Mouse (Mus musculus): Measurements from ENCODE around the gene AC129217.1. TPM values are rescaled to one million over a fixed set of nuclear protein-coding genes. Genes with fewer than 3 reads are reported as not detected.

The AC129217.1 gene
- not detected in 2 replicates for polyA plus RNA-seq (2021; fragmentation: Nextera tagmentation)
- long read RNA-seq, experiment 1 = 0 reads
- long read RNA-seq, experiment 2, partial matches to known transcripts = 1 of 1 reads
- long read RNA-seq, experiment 2, other reads (novel, unspliced or antisense) = 0 of 1 reads

DNA sequence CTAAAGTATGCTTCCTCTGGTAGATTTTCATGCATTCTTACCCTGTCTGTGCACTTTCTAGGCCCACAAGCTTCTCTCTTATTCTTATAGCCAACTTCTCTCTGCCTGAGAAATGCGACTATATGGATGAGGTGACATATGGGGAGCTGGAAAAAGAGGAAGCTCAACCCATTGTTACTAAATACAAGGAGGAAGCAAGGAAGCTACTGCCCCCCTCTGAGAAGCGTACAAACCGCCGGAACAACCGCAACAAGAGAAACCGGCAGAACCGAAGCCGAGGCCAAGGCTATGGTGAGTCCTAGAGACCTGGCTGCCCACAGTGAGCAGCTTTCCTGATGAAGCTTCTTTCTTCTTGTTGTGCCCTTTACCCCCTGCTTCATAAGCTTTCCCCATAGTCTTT lies at the start of gene AC129217.1:
AC129217.1 (plus strand) TSS at position 114 of the 400 bp plus-strand sequence.

GRCm38 (mm10) chr19:8786008-8786781 lies 43.4 kb upstream of the AC129217.1 start, which contains the start of gene Taf6l:
Taf6l (minus strand) TSS chr19:8786417.

DNA sequence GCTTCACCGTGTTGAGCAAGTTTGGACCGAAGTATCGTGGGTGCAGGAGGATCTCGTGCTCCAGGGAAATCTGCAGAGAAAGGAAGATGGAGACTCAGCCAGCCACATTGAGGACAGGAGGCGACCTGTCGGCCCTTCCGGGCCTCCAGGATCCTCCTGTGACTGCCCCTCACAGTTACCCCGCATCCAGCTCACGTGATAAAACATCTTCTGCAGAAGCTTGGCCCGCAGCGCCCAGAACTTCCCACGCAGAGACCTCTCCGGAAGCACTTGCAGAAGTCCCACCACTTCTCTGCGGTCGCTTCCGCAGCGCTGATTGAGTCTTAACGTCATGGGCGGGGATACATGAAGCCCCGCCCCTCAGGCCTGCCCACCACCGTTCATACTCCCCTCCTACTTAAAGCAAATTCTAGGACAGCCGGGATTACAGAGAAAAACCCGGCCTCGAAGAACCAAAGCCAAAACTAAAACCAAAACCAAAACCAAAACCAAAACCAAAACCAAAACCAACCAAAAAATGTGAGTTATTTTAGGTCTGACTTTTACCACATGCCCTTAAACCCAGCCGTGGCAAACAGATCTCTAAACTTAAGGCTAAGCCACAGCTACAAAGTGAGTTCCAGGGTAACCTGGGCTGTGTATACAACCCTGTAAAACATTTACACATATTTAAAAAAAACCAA lies 31.2 kb upstream of the AC129217.1 start, which contains the start of gene Polr2g:
Polr2g (minus strand) TSS at position 314 of the 683 bp plus-strand sequence.

DNA sequence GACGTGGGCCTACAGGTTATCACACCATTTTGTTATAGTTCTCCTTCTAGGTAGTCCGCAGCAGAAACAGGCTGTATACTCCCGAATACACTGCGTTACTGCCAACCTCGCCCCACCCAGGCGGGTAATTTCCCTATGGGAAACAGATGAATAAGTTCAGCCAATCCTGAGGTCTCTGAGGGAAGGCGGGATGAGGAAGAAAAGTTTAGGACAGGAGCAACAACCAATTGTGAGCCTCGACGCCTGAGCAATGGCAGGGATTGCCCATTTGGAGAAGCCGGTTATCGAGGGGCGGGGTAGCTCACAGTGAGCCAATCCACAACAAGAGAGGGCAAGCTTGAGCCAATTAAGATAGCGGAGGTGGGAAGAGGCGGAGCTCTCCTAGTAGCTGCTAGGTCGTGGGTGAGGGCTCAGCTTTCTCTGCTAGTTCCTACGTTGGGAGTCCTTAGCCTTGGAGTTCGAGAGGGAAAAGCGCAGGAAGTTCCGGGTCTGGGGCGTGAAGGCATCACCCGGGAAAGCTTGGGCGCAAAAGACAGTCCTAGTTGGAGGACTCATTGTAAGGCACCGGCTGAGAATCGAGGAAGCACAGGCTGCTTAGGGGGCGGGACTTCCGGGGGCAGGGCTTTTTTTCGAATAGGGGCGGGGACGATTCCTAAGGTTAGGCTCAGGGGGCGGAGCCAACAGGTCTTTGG lies 27.3 kb upstream of the AC129217.1 start, which contains the start of gene Zbtb3:
Zbtb3 (plus strand) TSS at position 426 of the 692 bp plus-strand sequence.

DNA sequence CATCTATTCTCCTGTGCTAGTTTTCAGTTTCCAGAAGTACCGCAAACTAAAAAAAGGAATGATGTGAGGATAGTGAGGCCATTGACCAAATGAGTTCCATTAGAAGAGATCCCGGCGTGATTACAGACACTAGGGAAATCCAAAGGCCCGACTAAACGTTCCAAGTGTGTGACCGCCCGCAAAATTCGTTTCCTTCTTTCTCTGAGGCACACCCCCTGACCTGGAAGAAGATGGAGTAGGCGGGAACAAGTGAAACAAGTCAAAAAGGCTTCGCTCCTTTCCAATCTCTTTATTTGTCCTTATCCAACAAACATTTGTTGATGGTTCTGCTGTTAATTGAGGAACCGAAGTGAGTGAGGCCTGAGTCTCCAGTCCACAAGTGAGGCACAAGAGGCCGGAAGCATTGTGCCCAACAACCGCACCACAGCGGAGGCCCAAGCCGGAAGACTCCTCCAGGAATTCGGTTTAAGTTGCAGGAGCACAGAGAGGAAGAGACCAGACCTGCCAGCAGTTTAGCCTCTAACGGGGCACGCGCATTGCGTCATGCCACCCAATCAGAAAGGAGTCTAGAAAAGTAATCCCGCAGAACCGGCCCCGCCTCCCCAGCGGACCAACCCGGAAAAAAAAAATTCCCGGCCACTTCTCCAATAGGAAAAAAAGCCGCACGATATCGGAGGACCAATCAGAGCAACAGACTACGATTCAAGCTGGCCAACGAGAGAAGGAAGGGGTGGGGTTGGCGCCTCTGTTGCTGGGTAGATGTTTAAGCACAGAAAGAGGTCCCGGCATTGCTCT lies 10.6 kb upstream of the AC129217.1 start, which contains the start of gene Ttc9c:
Ttc9c (minus strand) TSS at position 533 of the 795 bp plus-strand sequence.

DNA sequence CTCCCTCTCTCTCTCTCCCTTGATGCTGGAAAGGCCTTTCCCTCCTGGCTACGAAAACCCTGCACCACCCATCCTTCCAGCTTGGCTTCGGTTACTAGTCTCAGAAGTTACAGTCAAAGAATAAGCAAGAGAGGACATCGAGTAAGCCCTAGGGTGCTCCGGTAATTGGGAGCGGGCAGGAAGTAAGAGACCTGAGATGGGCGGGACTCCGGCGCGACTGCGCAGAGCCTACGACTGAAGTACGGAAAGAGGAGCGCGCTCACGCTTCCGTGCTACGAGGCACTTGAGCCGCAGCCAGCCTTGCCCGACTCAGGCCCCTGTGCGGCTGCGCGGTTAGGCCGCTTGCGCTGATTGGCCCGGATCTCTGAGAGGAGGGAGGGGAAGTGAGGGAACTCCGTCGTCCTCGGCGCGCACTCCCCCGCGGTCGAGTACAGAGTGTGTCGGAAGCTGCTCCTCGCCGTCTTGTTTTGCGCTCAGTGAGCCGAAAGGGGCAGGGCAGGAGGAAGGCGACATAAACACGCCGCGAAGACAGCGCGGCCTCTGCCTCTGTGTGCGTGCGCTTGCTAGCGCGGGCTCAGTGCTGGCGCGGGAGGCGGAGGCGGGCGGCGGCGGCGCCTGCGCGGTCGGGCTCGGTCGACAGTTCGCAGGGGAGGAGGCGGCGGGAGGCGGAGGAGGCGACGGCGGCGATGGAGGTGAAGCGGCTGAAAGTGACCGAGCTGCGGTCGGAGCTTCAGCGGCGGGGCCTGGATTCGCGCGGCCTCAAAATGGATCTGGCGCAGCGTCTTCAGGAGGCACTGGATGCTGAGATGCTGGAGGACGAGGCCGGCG lies 9.8 kb upstream of the AC129217.1 start, which contains the start of gene Hnrnpul2:
Hnrnpul2 (plus strand) TSS at position 415 of the 828 bp plus-strand sequence.

DNA sequence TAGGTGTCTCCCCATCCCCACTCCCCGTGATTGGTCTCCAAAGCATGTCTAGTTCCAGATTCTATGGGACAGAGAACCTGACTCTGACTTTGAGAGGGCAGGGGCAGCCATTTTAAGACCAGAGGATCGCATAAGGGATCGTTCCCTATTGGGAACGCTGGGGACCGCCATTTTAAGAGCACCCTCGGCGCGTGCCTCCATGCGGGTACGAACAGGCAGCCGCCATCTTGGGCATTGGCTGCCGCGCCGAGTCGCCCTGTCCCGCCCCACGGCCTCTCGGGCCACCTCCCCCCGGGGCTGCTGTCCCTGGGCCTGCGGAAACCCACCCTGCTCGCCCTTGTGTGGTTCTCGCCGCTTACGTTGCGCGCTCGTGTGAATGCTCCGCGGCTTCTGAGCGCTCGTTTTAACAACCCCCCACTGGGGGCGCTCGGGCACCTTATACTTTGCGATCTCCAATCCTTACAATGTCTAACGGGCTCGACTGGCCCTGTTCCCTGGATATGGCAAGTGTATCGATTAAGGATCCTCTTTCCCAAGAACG lies 7.7 kb downstream of the AC129217.1 start, which contains the start of gene Bscl2:
Bscl2 (plus strand) TSS at position 217 of the 541 bp plus-strand sequence.

DNA sequence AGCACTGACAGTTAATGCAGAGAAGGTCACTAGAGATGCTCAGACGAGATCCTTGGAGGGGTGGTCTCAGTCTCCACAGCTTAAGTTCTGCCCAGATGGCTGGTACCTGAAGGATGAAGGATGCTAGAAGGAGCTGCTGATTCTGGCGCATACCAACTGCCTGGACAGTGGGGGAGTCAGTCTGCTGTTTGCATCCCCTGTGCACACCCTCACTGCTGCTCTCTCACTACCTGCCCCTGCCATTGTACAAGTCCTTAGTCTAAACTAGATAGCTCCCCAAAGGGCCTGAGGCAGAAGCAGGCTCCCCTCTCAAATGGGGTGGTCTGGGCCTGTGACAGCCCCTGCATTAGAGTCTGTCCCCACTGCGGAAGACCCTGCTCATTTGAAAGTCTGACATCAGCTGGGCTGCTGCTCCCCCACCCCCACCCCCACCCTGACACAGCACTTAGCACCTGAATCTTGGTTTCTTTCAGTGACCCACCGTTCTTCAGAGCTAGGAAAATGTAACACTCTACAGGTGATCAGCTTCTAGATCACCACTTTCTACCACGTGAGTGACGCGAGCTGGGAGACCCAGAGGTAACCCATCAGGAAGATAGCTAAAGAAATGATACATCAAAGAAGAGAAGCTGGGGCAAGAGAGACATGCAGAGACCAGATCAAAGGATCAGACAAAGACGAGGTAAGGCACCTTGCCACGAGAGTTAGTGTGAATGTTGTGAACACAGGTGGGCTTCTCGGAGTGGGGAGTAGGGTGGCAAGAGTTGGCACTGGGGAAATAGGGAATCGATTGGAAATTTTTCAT lies 9.7 kb downstream of the AC129217.1 start, which contains the start of gene Gng3:
Gng3 (minus strand) TSS at position 92 of the 805 bp plus-strand sequence.

DNA sequence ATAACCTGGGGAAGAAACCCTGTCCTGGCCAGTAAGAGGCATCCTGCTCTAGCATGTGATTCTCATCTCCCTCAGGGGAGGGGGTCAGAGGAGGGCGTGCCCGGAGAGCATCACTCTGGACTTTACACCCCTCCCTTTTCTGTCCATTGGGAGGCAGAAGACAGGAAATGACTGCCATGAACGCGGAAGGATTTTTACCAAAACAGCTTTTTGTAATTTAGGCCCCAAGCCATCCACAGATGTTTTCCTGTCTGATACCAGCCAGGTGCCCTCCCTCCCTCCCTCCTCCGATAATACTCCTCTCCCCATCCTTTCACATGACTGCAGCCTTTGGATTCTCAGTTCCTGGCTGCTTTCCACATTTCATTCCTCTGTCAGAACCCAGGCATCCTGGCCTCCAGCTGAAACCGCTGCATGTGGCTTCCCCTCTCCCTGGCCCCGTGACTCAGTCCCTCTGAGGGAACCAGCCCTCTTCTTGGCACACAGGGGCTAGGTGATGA lies 20.9 kb downstream of the AC129217.1 start, which contains the start of gene Lrrn4cl:
Lrrn4cl (plus strand) TSS at position 367 of the 500 bp plus-strand sequence.

DNA sequence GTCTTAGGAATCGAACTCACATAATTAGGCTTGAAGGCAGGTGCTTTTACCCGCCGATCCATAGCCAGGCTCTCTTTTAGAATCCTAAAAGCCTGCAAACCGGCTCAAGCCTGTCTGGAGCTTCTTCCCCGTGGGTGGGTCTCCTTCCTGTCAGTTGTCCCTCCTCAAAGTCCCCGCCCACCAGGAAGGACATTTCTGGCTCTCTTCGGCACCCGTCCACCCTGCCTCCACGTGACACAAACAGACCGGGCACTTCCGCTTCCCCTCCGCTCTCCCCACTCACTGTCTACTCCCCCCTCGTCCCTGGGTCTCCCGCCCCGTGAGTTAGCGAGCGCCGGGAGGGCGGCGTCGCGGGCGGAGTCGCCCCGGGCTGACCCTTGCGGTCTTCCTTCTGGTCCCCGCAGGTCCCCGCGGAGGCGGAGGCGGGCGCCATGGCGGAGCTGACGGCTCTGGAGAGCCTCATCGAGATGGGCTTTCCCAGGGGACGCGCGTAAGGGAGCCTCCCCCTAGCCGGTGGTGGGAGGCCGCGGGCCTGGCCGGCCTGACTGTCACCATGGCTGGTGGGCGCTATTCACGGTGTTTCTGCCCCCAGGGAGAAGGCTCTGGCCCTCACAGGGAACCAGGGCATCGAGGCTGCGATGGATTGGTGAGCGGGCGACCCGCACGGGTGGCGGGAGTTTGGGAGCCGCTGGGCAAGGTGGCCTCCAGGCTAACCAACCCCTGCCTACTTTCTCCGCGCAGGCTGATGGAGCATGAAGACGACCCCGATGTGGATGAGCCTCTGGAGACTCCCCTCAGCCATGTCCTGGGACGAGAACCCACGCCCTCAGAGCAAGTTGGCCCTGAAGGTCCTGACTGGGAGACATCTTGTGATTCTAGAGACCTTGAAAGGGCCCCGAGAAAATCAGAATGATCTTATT lies 42.0 kb downstream of the AC129217.1 start, which contains the start of gene Ubxn1:
Ubxn1 (plus strand) TSS at position 230 of the 920 bp plus-strand sequence.

DNA sequence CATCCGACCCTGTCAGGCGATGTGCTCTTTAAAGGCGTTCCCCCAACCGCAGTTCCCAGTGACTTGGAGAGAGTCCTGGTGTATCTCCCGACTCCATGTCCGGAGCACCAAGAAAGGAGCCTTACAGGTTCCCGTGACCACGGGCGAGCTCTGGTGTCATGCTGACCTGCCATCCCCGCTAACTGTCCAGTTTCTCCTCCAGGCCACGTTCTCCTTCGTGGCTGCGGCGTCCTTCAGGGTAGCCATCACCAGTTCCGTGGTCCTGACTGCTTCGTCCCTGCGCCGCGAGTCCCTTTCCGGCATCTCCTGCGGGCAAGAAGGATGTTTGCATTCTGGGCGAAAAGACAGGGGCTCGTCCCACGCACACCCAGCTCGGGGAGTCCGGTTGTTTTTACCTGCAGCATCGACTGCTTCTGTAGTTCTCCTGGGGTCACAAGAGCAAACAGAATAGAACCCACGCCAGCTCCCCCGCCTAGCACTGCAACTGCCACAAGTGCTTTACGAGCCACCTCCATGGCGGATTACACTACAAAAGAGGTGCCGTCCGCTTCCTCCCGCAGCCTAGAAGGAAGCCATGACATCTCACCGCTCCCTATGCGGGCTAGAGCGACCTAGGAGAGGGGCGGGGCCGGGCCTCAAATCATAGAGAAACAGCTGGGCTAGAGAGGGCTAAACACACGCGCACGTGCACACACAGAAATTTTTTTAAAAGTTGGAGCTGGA lies 50.9 kb downstream of the AC129217.1 start, which contains the start of gene Uqcc3:
Uqcc3 (minus strand) TSS at position 613 of the 723 bp plus-strand sequence.

GRCm38 (mm10) chr19:8883616-8884015 lies 54.0 kb downstream of the AC129217.1 start, which contains the start of the genes Lbhd1 and Gm49403:
Lbhd1 (plus strand) TSS chr19:8883732.
Gm49403 (plus strand) TSS chr19:8883930.

DNA sequence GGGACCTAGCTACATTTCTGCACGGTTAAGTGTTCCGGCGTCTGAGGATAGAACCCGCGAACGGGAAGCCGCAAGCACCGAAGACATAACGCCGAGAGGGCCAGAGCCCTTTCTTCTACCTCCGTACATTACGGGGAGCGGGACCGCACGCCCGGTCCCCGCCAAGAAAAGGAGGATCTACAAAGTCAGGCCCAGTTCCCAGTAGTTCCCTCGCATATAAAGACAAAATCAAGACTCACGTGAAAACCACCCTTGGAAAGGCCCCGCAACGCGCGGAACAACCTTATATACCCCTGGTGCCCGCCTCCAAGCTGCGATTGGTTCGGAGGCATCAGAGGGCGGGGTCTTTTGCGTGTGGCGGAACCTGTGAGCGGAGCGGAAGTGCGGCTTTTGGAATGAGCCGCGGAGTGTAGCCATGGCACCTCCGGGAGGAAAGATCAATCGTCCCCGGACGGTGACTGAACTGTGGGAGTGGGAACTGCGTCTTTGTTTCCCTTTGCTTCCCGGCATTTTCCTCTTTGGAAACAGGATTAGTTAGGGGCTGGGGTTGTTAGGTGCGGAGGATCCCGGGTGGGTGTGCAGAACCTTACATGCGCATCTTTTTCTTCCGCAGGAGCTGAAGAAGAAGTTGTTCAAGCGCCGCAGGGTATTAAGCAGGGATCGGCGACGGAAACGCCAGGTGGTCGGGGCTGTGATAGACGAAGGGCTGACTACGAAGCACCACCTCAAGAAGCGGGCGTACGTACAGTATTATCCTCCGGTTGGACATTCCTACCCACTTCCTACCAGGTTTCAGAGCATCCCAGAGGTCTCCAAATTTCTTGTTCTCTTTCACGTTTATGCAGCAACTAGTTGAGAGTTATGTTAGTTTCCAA lies 59.2 kb downstream of the AC129217.1 start, which contains the start of the genes 1810009A15Rik and Gm49416:
1810009A15Rik (plus strand) TSS at position 343 of the 875 bp plus-strand sequence.
Gm49416 (plus strand) TSS at position 416 of the 875 bp plus-strand sequence.

